8 mouse cellular contexts compared by ENCODE assay signal in genomic region chr10:98684195-98684594, GRCm38 (mm10).
DNase-seq lines count a peak whose midpoint lies in the region; ATAC-seq and TF ChIP-seq lines count a peak whose summit lies in the region.

No protein-coding gene starts in this region.

- H3K79me2 ChIP-seq in heart, adult 2 months (replicated peaks; ENCODE audit: control insufficient read depth, insufficient read depth, low read length): no peaks in the 10 kb centered on the region

- H3K4me3 ChIP-seq in heart, adult 2 months: peak overlapping the region; percentile 0; the same call in 1 of the 2 replicates
- peak overlapping the region; percentile 24; the same call in 1 of the 2 replicates for H3K4me3 ChIP-seq in intestine, embryonic 16.5 days (ENCODE audit: low read length)
- H3K4me3 ChIP-seq in lung, embryonic 14.5 days (ENCODE audit: low read depth, low read length): no peak overlapping the region
- peak overlapping the region; percentile 49 for H3K4me3 ChIP-seq in spleen, adult 2 months (ENCODE audit: extremely low read depth, insufficient read depth, insufficient read length)

- peak overlapping the region; percentile 55 for H3K9ac ChIP-seq in heart, adult 2 months (ENCODE audit: low read depth, low read length)
- peak overlapping the region; percentile 18; the same call in 1 of the 2 replicates for H3K9ac ChIP-seq in intestine, embryonic 16.5 days (ENCODE audit: low read depth, low read length)
- H3K9ac ChIP-seq in lung, embryonic 14.5 days: peak overlapping the region; percentile 11; the same call in 1 of the 2 replicates

- 22% methylated on average over 12 of the region's 12 CpGs for WGBS in heart, adult 2 months
- 11% methylated on average over 12 of the region's 12 CpGs for WGBS in intestine, embryonic 16.5 days
- WGBS in lung, embryonic 14.5 days: 19% methylated on average over 12 of the region's 12 CpGs
- WGBS in spleen, adult 2 months: 4% methylated on average over 12 of the region's 12 CpGs

- H3K36me3 ChIP-seq in heart, adult 2 months (ENCODE audit: control insufficient read depth, insufficient read depth, low read length): peaks cover 5% of the 10 kb centered on the region
- no peaks in the 10 kb centered on the region for H3K36me3 ChIP-seq in intestine, embryonic 16.5 days (ENCODE audit: control insufficient read depth, insufficient read depth, low read length)
- no peaks in the 10 kb centered on the region for H3K36me3 ChIP-seq in lung, embryonic 14.5 days (ENCODE audit: insufficient read depth)
- no peaks in the 10 kb centered on the region for H3K36me3 ChIP-seq in spleen, adult 2 months (ENCODE audit: control insufficient read depth, insufficient read depth, low read length)

- peak overlapping the region; percentile 45 for H3K27ac ChIP-seq in heart, adult 2 months
- H3K27ac ChIP-seq in intestine, embryonic 16.5 days (ENCODE audit: low read length): peak overlapping the region; percentile 55
- peak overlapping the region; percentile 15; the same call in 1 of the 2 replicates for H3K27ac ChIP-seq in lung, embryonic 14.5 days (ENCODE audit: low read depth)
- H3K27ac ChIP-seq in spleen, adult 2 months (ENCODE audit: insufficient read depth, low read length): peak overlapping the region; percentile 45

- no peaks in the 10 kb centered on the region for H3K9me3 ChIP-seq in intestine, embryonic 16.5 days (ENCODE audit: control insufficient read depth, low read length)
- H3K9me3 ChIP-seq in lung, embryonic 14.5 days (ENCODE audit: low read depth, low read length): no peaks in the 10 kb centered on the region

- no peak for TF ChIP-seq POLR2A in heart, adult 2 months (IDR thresholded peaks at IDR 0.05; ENCODE audit: insufficient read depth, low read depth, low read length)
- no peak for TF ChIP-seq POLR2A in spleen, adult 2 months (IDR thresholded peaks at IDR 0.05; ENCODE audit: low read depth, low read length)

- no peak for TF ChIP-seq CTCF in heart, adult 2 months (IDR thresholded peaks at IDR 0.05)
- TF ChIP-seq CTCF in lung, embryonic 14.5 days (IDR thresholded peaks at IDR 0.05; ENCODE audit: low read depth): no peak
- no peak for TF ChIP-seq CTCF in spleen, adult 2 months (IDR thresholded peaks at IDR 0.05; ENCODE audit: extremely low read depth, insufficient read depth, insufficient read length, insufficient replicate concordance)

- no peaks in the 10 kb centered on the region for H3K27me3 ChIP-seq in heart, adult 2 months (ENCODE audit: control insufficient read depth, insufficient read depth, low read length)
- no peaks in the 10 kb centered on the region for H3K27me3 ChIP-seq in intestine, embryonic 16.5 days (replicated peaks; ENCODE audit: control insufficient read depth, insufficient read depth, low read length)
- no peaks in the 10 kb centered on the region for H3K27me3 ChIP-seq in lung, embryonic 14.5 days (ENCODE audit: insufficient read depth, low read length)
- no peaks in the 10 kb centered on the region for H3K27me3 ChIP-seq in spleen, adult 2 months (ENCODE audit: control insufficient read depth, insufficient read depth, low read length)

- intact Hi-C loops in heart, adult 2 months (cut with DNase I): loop anchor here (5.0 kb wide), 1 partner anchor 228 kb away; the partner anchor contains the start of gene Atp2b1

- peak overlapping the region; percentile 37 for H3K4me2 ChIP-seq in intestine, embryonic 16.5 days (ENCODE audit: low read depth, low read length)
- H3K4me2 ChIP-seq in lung, embryonic 14.5 days: peak overlapping the region; percentile 46

- ATAC-seq in intestine, embryonic 16.5 days: peak; percentile 92
- ATAC-seq in lung, embryonic 14.5 days (ENCODE audit: insufficient read depth): peak; percentile 80
- no peak for ATAC-seq in cerebellum, adult (ENCODE audit: insufficient number of reproducible peaks, low FRiP score, low TSS enrichment)

- TF ChIP-seq EP300 in heart, adult 2 months (IDR thresholded peaks at IDR 0.05; ENCODE audit: insufficient read depth, low read depth, low read length): 0 out of 2 replicates have a peak, but pooled peaks have one; percentile 40

- H3K4me1 ChIP-seq in heart, adult 2 months (ENCODE audit: control insufficient read depth, insufficient read depth, low read length): no peaks in the 10 kb centered on the region; the same call in 1 of the 2 replicates
- 0 out of 2 replicates have a peak, but pooled peaks cover 3% of the 10 kb centered on the region for H3K4me1 ChIP-seq in intestine, embryonic 16.5 days (ENCODE audit: control insufficient read depth, insufficient read depth, low read length)
- H3K4me1 ChIP-seq in lung, embryonic 14.5 days (ENCODE audit: insufficient read depth): no peaks in the 10 kb centered on the region
- H3K4me1 ChIP-seq in spleen, adult 2 months (ENCODE audit: control insufficient read depth, insufficient read depth, insufficient read length): no peaks in the 10 kb centered on the region; the same call in 1 of the 2 replicates

- DNase-seq in B cell, adult 2 months: peak; percentile 57 to 68
- peak; percentile 5 for DNase-seq in adrenal gland, postnatal 25 days
- peak; percentile 41 to 65 for DNase-seq in heart, adult 2 months
- peak; percentile 60 for DNase-seq in lung, embryonic 14.5 days
- DNase-seq in spleen, adult 2 months (ENCODE audit: low read depth in 1 of 2, low spot score in 2 of 2): peak; percentile 44 to 74
- DNase-seq in layer of hippocampus, adult 9-10 months (ENCODE audit: low spot score): no peak
